Mouse (Mus musculus) thymus, postnatal 36 days (tissue): ENCODE results near the gene Hadha.

Source experiments
- DNase-seq, 2 experiments: peaks; one replicate each; pipeline ENCODE4 v3.0.0; 2022; ENCODE audit warnings: mixed read lengths in 2 of 2

Hadha gene

DNA sequence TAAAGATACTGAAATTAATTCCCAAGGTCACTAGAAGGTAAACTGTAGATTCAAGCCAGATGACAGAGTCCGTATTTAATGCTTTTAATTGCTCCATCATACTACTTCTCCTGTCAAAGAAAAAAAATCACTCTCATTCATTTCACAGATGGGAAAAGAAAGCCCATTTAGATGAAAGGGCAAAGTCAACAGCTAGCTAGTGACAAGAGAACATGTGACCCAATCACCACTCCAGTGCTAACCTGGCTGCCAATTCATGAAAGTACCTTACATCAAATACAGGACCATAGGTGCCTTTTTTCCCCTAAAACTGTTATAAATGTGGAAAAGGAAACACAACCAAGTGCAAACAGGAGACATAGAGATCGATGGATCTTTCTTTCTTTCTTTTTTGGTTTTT is 1.7 kb downstream of the Hadha start:
- no peak for DNase-seq

DNA sequence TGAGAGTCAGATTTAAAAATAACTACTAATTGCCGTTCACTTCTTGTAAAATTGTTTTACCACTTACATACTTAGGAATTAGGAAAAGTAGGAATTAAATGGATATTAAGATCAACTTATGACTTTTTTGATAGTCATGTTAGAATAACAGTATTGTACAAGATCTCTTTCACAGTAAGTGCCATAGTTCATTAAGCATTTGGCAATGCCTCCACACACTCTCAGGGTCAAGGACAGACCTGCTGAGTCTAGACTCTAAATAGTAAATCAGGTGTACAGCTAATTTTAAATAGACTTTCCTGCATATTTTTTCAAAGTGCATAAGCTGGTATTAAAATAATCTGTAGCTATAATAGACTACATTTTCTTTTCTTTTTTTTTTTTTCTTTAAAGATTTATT is 2.5 kb downstream of the Hadha start:
- DNase-seq = no peak

DNA sequence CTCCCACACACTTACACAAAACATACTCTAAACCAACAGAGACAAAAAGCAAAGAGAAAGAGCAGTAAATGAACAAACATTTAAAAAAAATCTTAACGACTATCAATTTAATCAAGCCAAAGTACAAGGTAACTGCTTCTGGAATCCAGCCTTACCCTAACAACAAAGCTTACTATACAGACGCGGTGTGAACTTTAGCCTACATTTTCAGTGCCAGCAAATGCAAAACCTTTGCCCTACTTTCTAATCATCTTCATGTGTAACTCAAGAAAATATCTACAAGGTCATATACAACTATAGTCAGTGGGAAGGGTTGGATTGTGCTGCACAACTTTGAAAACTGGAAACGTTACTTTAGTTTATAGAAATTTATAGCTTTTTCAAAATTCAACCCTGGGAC is 3.0 kb downstream of the Hadha start:
- DNase-seq = no peak

DNA sequence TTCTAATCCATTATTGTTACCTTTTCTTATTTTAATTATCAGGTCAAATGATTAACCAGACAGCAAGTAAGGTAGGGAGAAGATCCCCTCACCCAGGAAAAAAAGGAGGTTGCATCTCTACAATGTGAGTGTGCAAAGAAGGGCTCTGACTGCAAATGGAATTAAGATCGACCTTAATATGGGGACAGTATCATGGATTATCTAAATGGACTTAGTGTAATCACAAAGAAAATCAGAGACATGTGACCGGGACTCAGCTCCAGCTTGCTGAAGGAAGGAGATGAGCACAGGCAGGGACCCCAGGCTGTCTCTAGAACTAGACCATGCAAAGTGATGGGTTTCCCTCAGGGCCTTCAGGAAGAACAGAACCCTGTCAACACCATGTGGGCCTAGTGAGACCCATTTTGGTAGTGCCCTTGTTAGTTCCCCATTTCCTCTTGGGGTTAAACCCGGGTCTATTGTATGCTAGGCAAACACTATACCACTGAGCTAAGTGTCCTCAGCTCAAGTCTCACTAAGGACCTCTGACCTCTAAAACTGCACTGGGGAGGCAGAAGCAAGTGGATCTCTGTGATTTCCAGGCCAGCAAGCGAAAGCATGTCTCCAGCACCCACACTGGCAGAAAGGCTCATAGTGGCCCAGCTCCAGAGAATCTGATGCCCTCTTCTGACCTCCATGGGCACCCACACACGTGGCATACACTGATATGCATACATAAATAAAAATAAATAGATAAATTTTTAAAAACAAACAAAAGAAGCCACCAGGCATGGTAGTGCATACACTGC is 6.6 kb downstream of the Hadha start:
- DNase-seq = no peak

DNA sequence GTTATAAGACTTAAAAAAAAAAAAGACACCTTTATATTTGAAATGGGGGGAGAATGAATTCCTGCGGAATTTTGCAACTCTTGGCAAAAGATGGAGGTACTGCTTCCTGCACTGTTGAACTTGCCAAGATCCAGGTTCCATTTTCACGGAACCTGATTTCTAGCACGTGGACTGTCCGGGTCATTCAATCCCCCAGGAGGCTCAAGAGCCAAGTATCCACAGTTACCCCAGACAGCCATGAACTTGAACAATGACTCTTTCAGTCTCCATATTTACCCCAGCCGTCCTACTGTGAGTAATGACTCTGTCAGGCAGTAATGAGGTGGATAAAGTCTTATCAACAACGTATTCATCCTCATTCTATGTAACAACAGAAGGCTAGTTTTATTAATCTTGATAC is 8.4 kb downstream of the Hadha start:
- no peak for DNase-seq

DNA sequence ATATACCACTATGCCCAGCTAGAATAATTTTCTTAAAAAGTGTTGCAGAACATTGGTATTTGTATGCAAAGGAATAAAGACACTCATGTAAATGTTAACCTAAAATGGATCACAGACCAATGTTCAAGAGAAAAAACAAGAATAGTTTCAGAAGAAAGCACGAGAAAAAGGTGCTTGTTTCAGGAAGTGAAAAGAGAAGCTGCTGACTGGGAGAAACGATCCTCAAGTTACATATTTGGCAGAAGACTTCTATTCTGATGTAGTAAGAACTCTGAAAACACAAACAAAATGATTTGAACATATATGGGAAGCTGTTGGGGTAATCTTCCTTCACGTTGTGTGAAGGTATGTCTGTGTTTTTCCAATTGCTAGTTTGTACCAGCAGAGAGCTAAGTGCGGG is 16.8 kb downstream of the Hadha start:
- no peak for DNase-seq

DNA sequence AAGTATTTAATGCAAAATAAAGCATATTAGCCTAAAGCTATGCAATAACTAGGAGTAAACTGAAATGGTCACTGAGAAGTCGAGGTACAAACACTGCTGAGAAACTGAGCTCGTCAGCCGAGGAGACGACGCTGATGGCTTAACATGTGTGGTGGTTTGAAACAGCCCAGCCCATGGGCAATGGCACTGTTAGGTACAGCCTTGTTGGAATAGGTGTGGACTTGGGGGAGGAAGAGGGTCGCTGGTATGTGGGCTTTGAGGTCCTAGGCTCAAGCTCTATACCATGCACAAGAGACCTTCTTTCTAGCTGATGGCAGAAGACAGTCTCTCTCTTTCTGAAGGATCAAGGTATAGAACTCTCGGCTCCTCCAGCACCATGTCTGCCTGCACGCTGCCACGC is 17.7 kb downstream of the Hadha start:
- DNase-seq = no peak

DNA sequence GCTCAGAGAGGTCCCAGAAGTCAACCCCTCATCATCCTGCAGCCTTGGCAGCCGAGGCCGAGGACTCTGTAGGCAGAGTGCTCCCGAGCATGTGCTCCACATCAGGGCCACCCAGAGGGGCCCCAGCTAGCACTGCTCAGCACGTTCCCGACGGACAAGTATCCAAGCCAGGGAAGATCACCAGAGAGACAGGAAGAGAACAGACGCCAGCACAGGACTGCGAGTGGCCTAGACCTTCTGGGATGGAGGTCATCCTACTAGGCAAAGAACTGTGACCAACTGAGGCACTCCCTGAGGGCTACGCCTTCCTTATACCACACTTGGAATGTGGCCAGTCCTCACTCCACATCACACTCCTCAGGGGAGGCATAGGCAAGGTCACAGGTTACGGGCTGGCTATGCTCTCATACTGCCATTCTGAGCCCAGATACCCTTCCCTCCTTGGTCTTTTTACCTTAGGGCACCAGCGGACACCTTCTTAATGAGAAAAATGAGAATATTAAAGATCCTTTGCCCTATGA is 19.2 kb downstream of the Hadha start:
- DNase-seq = no peak

DNA sequence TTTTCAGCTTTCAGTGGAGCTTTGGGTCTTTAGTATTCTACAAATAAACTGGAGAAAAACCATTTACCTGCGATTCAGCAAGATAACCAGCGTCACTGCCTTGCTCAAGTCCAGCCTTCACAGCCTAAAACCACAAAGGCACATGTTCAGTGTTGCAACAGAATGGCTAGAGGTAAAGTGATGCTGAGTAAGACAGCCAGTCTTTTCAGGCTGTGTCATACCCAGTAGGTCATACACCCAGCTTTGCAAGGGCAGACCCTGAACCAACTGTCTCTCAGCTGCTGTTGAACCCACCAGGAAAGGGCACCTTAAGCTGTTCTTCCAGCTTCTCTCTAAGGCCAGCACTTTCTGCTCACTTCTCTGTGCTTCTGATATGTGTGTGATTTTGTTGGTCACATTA is 22.8 kb downstream of the Hadha start:
- no peak for DNase-seq

DNA sequence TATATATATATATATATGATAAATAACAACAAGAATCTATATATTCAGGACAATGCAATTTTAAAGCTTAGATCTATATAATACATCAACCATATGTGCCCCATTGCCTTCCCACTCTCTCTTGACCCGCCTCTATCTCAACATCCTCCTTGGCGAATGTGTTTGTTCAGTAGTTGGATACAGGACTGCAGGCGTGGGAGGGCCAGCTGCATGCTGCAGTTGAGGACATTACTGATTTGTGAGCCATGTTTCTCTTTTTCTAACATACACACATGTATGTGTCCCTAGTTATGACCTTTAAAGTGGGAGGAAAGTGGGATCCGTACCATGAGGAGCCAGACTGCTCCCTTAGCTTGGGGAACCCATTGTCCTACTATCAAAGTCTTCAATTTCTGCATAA is 23.7 kb downstream of the Hadha start:
- no peak for DNase-seq

DNA sequence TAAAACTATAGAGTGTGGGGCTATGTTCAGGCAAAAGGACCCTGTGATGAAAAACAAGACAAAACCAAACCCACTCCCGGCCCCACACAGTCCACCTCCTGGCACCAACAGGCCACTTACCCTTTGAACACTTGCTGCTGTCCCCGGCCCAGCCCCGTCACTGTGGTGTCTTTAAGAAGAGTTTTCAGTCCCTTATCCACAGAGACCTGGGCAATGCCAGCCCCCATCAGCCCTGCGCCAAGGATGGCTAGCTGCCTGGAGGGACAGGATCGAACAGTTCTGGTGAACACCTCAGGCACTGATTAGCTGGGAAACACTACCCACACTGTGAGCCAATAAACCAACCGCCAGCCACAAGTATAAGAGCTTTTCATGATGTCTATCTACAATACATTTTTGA is 26.3 kb downstream of the Hadha start:
- DNase-seq = no peak

DNA sequence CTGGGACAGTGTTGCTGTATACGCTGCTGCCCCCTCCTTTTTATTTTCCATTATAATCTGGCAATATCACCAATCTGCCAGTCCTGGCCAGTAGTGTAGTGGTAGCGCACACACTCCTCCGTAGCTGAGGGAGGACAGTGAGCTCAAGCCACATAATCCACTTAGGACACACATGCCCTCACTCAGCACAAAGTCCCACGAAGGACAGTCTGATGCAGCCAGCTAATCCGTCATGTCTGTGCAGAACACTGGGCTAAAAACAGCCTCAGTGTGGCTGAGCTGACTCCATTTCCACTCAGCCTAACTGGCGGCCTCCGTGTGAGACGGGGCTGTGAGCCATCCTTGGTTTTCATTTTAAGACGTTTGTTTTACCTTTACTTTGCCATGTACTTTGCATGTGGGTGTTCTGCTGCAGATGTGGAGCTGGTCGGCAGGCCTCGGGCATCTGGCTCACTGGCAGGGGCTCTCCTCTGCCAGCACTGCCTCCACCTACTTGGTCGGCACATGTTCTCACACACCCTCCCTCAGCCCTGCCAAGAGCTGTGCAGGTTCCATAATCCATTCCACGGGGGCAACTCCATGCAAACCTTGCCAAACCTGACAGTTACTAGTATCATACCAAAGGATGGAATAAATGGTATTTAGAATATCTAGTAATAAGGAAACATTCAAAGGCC is 26.9 kb downstream of the Hadha start:
- DNase-seq = no peak

DNA sequence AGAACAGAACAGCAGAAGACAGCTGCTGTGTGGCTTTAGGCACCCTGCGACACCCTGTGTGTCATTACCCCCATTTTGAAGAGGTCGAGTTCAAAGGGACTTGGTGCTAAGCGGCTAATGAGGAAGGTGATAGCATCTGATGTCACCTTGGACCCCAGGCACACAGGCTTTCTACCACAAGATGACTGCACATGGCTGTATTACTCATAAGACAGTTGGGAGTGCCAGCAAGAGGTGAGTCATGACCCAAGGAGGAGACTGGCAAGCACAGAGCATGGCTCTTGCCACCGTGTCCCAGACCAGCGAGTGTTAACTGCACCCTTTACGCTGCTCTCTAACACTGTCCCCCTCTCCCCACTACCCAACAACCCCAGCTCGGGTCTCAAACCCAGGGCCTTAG is 28.2 kb downstream of the Hadha start:
- DNase-seq = no peak

DNA sequence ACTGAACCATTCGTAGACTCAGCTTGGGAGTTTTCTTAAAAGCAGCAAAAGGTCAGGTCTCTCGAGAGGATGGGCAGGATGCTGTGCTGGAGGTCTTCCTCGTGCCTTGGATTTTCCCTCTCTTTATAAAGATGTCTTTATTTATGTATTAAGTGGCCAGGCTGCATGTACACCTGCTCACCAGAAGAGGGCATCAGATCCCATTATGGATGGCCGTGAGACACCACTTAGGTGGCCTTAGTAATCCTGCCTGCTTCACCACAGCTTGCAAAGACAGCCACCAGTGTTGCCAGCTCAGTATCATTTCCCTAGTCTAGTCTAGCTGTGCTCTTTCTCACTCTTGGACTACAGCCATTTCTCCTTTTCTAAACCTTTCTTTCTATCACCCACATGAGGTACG is 29.4 kb downstream of the Hadha start:
- DNase-seq = no peak

DNA sequence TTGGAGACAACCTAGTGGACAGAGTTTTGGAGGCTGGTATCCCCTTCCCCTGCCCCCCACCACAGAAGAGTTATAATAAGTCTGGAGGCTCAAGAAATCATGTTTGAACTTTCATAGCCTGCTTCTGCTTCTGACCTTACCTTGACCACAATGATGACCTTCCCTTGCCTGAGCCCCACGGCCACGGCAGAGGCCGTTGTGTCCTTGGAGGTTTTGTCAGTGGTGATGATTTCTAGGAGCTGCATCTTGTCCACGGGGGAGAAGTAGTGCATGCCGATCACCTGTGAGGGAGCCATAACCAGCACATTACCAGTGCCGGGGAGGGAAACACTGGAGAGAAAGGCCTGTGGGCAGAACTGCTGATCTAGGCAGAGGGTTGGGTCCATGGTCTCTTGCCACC is 32.5 kb downstream of the Hadha start:
- DNase-seq = no peak

DNA sequence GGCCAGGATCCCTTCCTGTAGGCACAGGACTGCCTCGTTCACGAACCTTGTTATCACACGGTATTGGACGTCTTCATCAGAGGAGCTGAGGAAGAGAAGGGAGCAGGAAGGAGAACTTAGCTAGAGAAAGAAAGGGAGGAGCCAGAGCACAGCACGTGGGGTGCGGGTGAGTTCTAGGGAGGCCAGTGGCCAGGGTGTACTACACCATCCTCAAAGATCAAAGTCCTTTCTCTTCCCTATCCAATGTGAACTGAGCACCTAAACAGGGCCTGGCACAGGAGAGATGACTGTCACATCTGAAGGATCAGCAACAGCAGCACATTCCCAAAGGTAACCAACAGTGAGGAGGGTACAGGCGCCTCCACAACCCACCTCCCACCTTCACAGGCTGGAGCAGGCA is 34.9 kb downstream of the Hadha start:
- no peak for DNase-seq

DNA sequence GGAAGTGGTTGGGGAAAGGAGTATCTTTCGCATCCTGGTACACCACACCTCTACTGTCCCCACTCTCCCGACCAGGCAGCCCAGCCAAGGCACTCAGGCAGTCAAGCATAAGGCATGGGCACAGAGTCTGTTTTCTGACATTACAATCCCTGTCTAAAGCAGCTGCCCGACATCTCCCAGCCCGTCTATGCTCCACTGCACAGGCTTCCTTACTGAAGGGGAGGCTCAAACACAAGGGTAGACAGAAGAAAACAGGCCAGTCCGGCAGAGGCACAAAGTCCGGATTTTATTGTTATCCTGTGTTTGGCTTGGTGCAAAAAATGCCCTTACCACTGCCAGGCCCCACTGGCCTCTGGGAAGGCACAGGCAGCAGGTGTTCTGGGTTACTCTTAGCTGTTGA is 35.8 kb downstream of the Hadha start:
- no peak for DNase-seq

DNA sequence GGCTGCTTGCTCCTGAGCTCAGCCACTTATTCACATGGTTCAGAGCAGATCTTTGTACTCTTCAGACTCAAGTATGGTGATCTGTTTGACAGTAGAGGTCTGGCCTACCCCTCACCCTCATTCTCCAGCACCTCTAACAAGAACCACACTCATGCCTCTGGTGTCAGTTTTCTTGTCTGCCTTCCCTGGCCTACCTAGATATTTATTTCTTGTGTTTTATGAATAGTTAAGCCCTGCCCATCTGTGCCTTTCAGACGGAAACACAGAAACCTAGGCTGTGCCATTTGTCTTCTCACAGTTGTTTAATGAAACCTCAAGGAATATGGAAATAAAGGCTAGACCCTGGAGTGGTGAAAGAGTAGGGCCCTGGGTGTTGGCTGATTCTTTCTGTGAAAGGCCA is 36.9 kb downstream of the Hadha start:
- DNase-seq = no peak

DNA sequence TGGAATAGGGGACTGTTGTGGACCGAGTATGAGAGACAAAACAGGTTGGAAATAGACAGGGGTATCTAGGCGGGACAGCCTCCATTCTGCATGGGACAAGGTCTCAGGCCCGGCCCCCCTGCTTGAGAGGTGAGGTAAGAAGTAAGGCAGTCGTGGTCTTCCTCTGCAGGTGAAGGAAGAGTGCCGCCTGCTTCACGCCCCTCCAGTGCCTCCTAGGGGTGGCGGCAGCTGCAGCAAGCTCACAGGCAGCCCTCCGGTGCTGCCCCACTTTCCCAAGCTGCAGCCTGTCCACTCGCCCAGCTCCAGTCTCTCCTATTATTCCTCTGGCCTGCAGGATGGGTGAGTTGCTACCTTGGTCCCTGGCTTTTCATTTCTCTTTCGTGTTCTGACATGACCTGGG is 39.2 kb downstream of the Hadha start:
- no peak for DNase-seq

DNA sequence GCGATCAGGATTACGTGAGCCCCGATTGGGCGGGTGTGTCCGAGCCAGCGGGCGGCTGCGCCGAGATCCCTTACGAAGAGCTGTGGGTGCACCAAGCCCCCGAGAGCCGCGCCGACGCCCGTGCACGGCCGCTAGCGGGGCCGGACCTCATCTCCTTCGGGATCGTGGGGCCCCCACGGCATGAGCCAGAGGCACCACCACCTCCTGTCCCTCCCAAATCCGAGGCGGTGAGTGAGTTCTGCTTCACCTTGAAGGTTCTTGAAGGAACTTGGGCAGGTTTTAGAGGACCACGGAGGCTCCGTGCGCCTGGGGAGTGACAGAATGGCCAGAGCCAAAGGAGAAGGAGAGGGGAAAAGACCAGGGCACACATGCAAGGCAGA is 40.2 kb downstream of the Hadha start:
- no peak for DNase-seq

DNA sequence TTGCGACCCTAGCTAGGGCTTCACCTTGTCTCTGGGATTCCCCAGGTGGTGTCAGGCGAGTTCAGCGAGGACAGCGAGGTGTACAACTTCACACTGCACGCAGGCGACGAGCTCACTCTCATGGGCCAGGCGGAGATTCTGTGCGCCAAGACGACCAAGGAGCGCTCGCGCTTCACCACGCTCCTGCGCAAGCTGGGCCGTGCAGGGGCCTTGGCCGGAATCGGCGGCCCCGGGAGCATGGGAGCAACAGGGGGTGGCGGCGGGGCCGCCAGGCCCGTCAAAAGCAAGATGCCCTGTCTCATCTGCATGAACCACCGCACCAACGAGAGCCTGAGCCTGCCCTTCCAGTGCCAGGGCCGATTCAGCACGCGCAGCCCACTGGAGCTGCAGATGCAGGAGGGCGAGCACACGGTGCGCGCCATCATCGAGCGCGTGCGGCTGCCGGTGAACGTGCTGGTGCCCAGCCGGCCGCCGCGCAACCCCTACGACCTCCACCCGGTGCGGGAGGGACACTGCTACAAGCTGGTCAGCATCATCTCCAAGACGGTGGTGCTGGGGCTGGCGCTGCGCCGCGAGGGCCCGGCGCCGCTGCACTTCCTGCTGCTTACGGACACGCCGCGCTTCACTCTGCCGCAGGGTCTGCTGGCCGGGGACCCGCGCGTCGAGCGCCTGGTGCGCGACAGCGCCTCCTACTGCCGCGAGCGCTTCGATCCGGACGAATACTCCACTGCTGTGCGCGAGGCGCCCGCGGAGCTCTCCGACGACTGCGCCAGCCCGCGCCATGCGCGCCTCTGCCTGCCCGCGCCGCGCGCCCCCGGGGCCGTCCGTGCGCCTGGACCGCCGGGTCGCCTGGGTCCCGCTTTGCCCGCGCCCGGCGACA is 40.8 kb downstream of the Hadha start:
- DNase-seq = peak; percentile 84

DNA sequence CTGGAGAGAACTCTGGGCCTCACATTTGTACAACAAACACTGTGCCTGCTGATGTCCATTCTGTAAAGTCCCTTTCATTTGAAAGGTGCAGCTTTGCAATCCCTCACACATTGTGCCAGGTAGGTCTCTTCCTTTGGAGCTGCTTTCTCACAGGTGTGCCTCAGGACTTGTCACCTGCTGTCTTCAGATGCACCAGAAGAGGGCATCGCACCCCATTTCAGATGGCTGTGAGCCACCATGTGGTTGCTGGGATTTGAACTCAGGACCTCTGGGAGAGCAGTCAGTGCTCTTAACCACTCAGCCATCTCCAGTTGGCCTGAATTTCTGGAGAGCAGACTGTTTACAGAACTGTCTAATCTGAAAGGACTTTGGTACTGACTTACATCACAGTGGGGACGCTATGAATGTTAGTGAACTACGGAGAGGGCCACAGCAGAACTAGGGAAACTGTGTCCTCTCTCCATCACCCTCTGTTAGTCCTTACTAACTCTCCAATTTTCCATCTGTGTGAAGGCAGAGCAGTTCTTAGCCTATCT is 42.4 kb downstream of the Hadha start:
- DNase-seq = no peak

DNA sequence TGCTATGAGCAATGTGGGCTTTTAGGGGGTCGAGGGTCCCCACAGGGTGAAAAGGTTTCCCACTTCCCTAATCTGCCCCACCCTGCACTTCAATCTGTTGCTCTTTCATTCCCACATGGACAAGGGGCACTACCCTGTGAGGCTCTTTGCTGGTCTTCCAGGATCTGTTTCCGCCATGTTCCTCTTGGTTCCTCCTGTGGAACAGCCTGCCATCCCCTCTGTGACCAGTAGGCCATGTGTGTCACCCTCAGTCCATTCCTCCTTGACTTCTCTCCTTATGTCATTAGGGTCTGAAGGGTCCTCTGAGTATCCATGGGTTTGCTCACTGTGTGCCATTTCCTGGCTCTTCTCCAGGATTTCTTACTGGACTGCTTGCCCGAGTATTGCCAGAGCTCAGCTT is 43.2 kb downstream of the Hadha start:
- DNase-seq = no peak
